Mouse (Mus musculus): ENCODE results near the gene Gm49405.

GRCm38 (mm10) chr19:3991966-3992365 lies 8.5 kb upstream of the Gm49405 start:
- no peak for TF ChIP-seq ZC3H11A (IDR thresholded peaks at IDR 0.05; ENCODE audit: borderline replicate concordance, low read depth, low read length)
- no peak for TF ChIP-seq ZNF384 (IDR thresholded peaks at IDR 0.05; ENCODE audit: low read depth, low read length)
- no peak for TF ChIP-seq MAFK (IDR thresholded peaks at IDR 0.05; ENCODE audit: insufficient read depth, low read depth, low read length)
- TF ChIP-seq CHD2 (IDR thresholded peaks at IDR 0.05; ENCODE audit: low read depth, low read length), result no peak

All from ES-E14 (cell line).